ENCODE assay signal across 19 mouse cellular contexts in the genomic region with DNA sequence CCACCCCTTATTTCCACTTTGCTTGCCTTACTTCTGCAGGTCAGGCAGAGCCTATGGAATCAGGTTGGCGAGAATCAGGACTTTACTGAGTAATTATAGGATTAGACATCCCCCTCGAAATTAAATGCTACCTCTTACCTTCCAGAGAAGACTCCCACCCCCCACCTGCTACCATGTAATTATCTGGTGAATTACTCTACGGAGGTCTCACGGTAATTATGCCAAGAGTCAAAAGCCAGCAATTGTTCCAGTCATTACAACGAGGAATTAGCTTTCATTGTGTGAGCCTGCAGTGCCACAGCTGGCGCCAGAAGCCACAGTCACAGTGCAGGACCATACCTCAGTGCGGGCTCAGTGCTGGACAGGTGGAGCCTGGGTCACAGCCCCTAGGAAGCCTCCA.
A peak's percentile ranks its signal among the peaks of the same experiment; 100 is the strongest.
DNase-seq lines count a peak whose midpoint lies in the region; ATAC-seq and TF ChIP-seq lines count a peak whose summit lies in the region.
"Had no signal": no experiment of that assay in that cellular context is flagged by ENCODE, and none has a peak within 500 bp of the region (broad histone marks: within the 10 kb centered on the region; RNA-seq: fewer than 3 reads in every experiment).

No protein-coding gene starts in this region.

- H3K36me3 ChIP-seq in embryonic facial prominence, embryonic 11.5 days (replicated peaks; ENCODE audit: control insufficient read depth, insufficient read depth, low read depth, low read length), result no peaks in the 10 kb centered on the region
- no peaks in the 10 kb centered on the region for H3K36me3 ChIP-seq in forebrain, embryonic 13.5 days (ENCODE audit: poor library complexity, severe bottlenecking)
- no peaks in the 10 kb centered on the region for H3K36me3 ChIP-seq in hindbrain, embryonic 15.5 days
- H3K36me3 ChIP-seq in midbrain, embryonic 15.5 days (replicated peaks), result no peaks in the 10 kb centered on the region
- H3K36me3 ChIP-seq: liver, embryonic 12.5 days; lung, embryonic 15.5 days had no signal

- WGBS in embryonic facial prominence, embryonic 11.5 days, result 17% methylated on average over 7 of the region's 7 CpGs
- 4% methylated on average over 7 of the region's 7 CpGs for WGBS in forebrain, embryonic 13.5 days
- WGBS in hindbrain, embryonic 15.5 days, result 14% methylated on average over 7 of the region's 7 CpGs
- 10% methylated on average over 7 of the region's 7 CpGs for WGBS in midbrain, embryonic 15.5 days

- no peak overlapping the region for H3K4me3 ChIP-seq in embryonic facial prominence, embryonic 11.5 days (ENCODE audit: low read depth, low read length)
- H3K4me3 ChIP-seq in forebrain, embryonic 13.5 days, result no peak overlapping the region
- no peak overlapping the region for H3K4me3 ChIP-seq in hindbrain, embryonic 15.5 days
- H3K4me3 ChIP-seq in midbrain, embryonic 15.5 days, result no peak overlapping the region
- H3K4me3 ChIP-seq in layer of hippocampus, adult 2 months, result no peak overlapping the region
- H3K4me3 ChIP-seq: erythroblast, embryonic 14.5 days; liver, embryonic 12.5 days; lung, embryonic 15.5 days; myocyte had no signal

- TF ChIP-seq CTCF in layer of hippocampus, adult 2 months (conservative IDR thresholded peaks at IDR 0.05), result no peak

- H3K4me1 ChIP-seq in embryonic facial prominence, embryonic 11.5 days (ENCODE audit: control insufficient read depth, insufficient read depth, low read length), result no peaks in the 10 kb centered on the region; the same call in 1 of the 2 replicates
- peaks cover 67% of the 10 kb centered on the region for H3K4me1 ChIP-seq in forebrain, embryonic 13.5 days
- H3K4me1 ChIP-seq in hindbrain, embryonic 15.5 days (replicated peaks), result peaks cover 63% of the 10 kb centered on the region
- H3K4me1 ChIP-seq in midbrain, embryonic 15.5 days, result peaks cover 82% of the 10 kb centered on the region
- H3K4me1 ChIP-seq: liver, embryonic 12.5 days; lung, embryonic 15.5 days had no signal

- DNase-seq in embryonic facial prominence, embryonic 11.5 days (ENCODE audit: low spot score), result peak; percentile 27
- DNase-seq in kidney, adult 8-10 months, result no peak
- DNase-seq in spleen, adult 18-20 months, result no peak
- no peak for DNase-seq in layer of hippocampus, adult 2 months (ENCODE audit: low spot score in 2 of 2)
- DNase-seq in heart, postnatal 4 days, result no peak
- DNase-seq: adrenal gland, postnatal 36 days; cerebellum, adult 9-10 months; heart, postnatal 14 days; right cerebral cortex, postnatal 25 days; thymus, postnatal 36 days had no signal

- H3K9ac ChIP-seq in embryonic facial prominence, embryonic 11.5 days (replicated peaks; ENCODE audit: low read length), result no peak overlapping the region
- H3K9ac ChIP-seq in forebrain, embryonic 13.5 days, result peak overlapping the region; percentile 3; the same call in 1 of the 2 replicates
- no peak overlapping the region for H3K9ac ChIP-seq in hindbrain, embryonic 15.5 days
- no peak overlapping the region for H3K9ac ChIP-seq in midbrain, embryonic 15.5 days
- H3K9ac ChIP-seq: liver, embryonic 12.5 days; lung, embryonic 15.5 days had no signal

- H3K9me3 ChIP-seq in embryonic facial prominence, embryonic 11.5 days (replicated peaks; ENCODE audit: control insufficient read depth, low read length), result no peaks in the 10 kb centered on the region
- H3K9me3 ChIP-seq in forebrain, embryonic 13.5 days (replicated peaks), result no peaks in the 10 kb centered on the region
- no peaks in the 10 kb centered on the region for H3K9me3 ChIP-seq in hindbrain, embryonic 15.5 days
- no peaks in the 10 kb centered on the region for H3K9me3 ChIP-seq in midbrain, embryonic 15.5 days
- H3K9me3 ChIP-seq: liver, embryonic 12.5 days; lung, embryonic 15.5 days had no signal

- H3K4me2 ChIP-seq in embryonic facial prominence, embryonic 11.5 days (ENCODE audit: low read depth, low read length), result no peak overlapping the region
- H3K4me2 ChIP-seq in forebrain, embryonic 13.5 days, result no peak overlapping the region
- H3K4me2 ChIP-seq in hindbrain, embryonic 15.5 days, result no peak overlapping the region
- H3K4me2 ChIP-seq in midbrain, embryonic 15.5 days, result no peak overlapping the region
- H3K4me2 ChIP-seq: heart, embryonic 11.5 days; liver, embryonic 12.5 days; lung, embryonic 15.5 days had no signal

- ATAC-seq in embryonic facial prominence, embryonic 11.5 days (replicated peaks; ENCODE audit: insufficient number of reproducible peaks, low FRiP score, low TSS enrichment, low read depth), result no peak
- no peak for ATAC-seq in forebrain, embryonic 13.5 days
- ATAC-seq in hindbrain, embryonic 15.5 days (ENCODE audit: low FRiP score, low read depth), result no peak
- ATAC-seq in midbrain, embryonic 15.5 days (replicated peaks), result no peak
- ATAC-seq: intestine, embryonic 16.5 days; liver, embryonic 12.5 days had no signal

- no peaks in the 10 kb centered on the region for H3K27me3 ChIP-seq in embryonic facial prominence, embryonic 11.5 days (ENCODE audit: control insufficient read depth, insufficient read depth, low read length)
- peaks cover 71% of the 10 kb centered on the region for H3K27me3 ChIP-seq in forebrain, embryonic 13.5 days
- H3K27me3 ChIP-seq in hindbrain, embryonic 15.5 days, result no peaks in the 10 kb centered on the region; the same call in 1 of the 2 replicates
- no peaks in the 10 kb centered on the region for H3K27me3 ChIP-seq in midbrain, embryonic 15.5 days (replicated peaks)
- H3K27me3 ChIP-seq: lung, embryonic 15.5 days had no signal

- H3K27ac ChIP-seq in embryonic facial prominence, embryonic 11.5 days (replicated peaks; ENCODE audit: low read depth, low read length), result no peak overlapping the region
- H3K27ac ChIP-seq in forebrain, embryonic 13.5 days, result peak overlapping the region; percentile 52
- peak overlapping the region; percentile 45; the same call in 1 of the 2 replicates for H3K27ac ChIP-seq in hindbrain, embryonic 15.5 days (replicated peaks)
- H3K27ac ChIP-seq in midbrain, embryonic 15.5 days, result peak overlapping the region; percentile 58
- H3K27ac ChIP-seq in layer of hippocampus, adult 2 months, result no peak overlapping the region
- H3K27ac ChIP-seq: liver, embryonic 12.5 days; lung, embryonic 15.5 days had no signal

Comparison
In these comparisons a context has a peak if more than half of its experiments do, and no peak if none do; other contexts are left out.
1. H3K27ac ChIP-seq: peak in forebrain, embryonic 13.5 days (single experiment), hindbrain, embryonic 15.5 days (single experiment) and midbrain, embryonic 15.5 days (single experiment); none in embryonic facial prominence, embryonic 11.5 days (single experiment) and layer of hippocampus, adult 2 months (single experiment).